Mouse (Mus musculus) gastrocnemius, adult 8-10 months (tissue): ENCODE measurements around the gene Axl. TPM values are rescaled to one million over a fixed set of nuclear protein-coding genes. Genes with fewer than 3 reads are reported as not detected.
"Not testable (repeated sequence)": the region's sequence is repeated elsewhere in the genome, so short reads cannot be mapped to it uniquely, and the experiment has no call there.

Source experiments
- DNase-seq, 2 experiments: peaks; one replicate each; pipeline ENCODE4 v3.0.0; 2022; ENCODE audit warnings: low spot score in 2 of 2
- total RNA-seq, 4 experiments: library from RNA; stranded (reverse); gene quantifications; 2 replicates each; pipeline ENCODE4 v1.2.4; 2022

Axl gene
- total RNA-seq, 4 experiments from 2014 or later = 22.0 to 45.0 (median 28.1) TPM

- no peak for DNase-seq
Observed at GRCm38 (mm10) chr7:25794775-25795174, 6.3 kb upstream of the Axl start.

- DNase-seq = no peak
Observed at GRCm38 (mm10) chr7:25793679-25794078, 5.2 kb upstream of the Axl start.

- DNase-seq = not testable (repeated sequence)
Observed at GRCm38 (mm10) chr7:25792966-25793365, 4.5 kb upstream of the Axl start.

GRCm38 (mm10) chr7:25790615-25791014 lies 2.1 kb upstream of the Axl start:
- DNase-seq = peak in 1 of 2 experiments; percentile 53

- DNase-seq = no peak
Observed at GRCm38 (mm10) chr7:25789129-25789440, 580 bp upstream of the Axl start.

GRCm38 (mm10) chr7:25787456-25788219 lies 867 bp downstream of the Axl start:
- peak in 1 of 2 experiments; percentile 38 for DNase-seq

GRCm38 (mm10) chr7:25786974-25787373 lies 1.5 kb downstream of the Axl start:
- no peak for DNase-seq

- no peak for DNase-seq
Observed at GRCm38 (mm10) chr7:25785752-25786151, 2.8 kb downstream of the Axl start.

- DNase-seq = no peak
Observed at GRCm38 (mm10) chr7:25784808-25785207, 3.7 kb downstream of the Axl start.

GRCm38 (mm10) chr7:25783746-25784145 lies 4.8 kb downstream of the Axl start:
- DNase-seq = no peak

GRCm38 (mm10) chr7:25782744-25783143 lies 5.8 kb downstream of the Axl start:
- no peak for DNase-seq

- DNase-seq = no peak
Observed at GRCm38 (mm10) chr7:25781937-25782610, 6.4 kb downstream of the Axl start.

- no peak for DNase-seq
Observed at GRCm38 (mm10) chr7:25781321-25781936, 7.1 kb downstream of the Axl start.

GRCm38 (mm10) chr7:25780753-25781152 lies 7.8 kb downstream of the Axl start:
- no peak for DNase-seq

- no peak for DNase-seq
Observed at GRCm38 (mm10) chr7:25780021-25780420, 8.5 kb downstream of the Axl start.

GRCm38 (mm10) chr7:25768229-25768628 lies 20.3 kb downstream of the Axl start:
- no peak for DNase-seq

GRCm38 (mm10) chr7:25766108-25766507 lies 22.4 kb downstream of the Axl start:
- no peak for DNase-seq

GRCm38 (mm10) chr7:25764221-25764620 lies 24.3 kb downstream of the Axl start:
- DNase-seq = no peak

- DNase-seq = no peak
Observed at GRCm38 (mm10) chr7:25763678-25764077, 24.8 kb downstream of the Axl start.

- DNase-seq = peak in 1 of 2 experiments; percentile 14
Observed at GRCm38 (mm10) chr7:25761354-25761753, 27.2 kb downstream of the Axl start.

GRCm38 (mm10) chr7:25756011-25756410 lies 32.5 kb downstream of the Axl start:
- peak; percentile 87 for DNase-seq

GRCm38 (mm10) chr7:25755468-25755833 lies 33.1 kb downstream of the Axl start:
- DNase-seq = peak; percentile 40 to 47
